Mouse (Mus musculus): Measurements from ENCODE around the gene Bend3.

DNA sequence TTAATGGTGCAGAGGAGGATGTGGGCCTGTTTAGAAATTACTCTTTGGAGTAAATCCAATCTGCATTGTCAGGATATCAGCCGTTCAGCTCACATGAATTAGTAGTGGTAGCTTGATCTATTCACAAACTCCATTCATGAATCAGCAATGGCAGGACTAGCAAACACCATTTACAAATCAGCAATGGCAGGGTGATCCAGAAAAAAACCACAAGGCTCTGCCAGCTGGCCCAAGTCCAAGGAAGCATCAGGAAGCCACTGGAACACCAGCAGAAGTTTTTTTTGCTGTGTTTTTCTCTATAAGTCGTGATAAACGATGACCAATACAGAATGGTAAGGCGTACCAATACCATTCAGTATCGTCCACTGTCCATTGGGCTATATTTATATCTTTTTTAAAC, 48.0 kb upstream of the Bend3 start:
- TF ChIP-seq CTCF (IDR thresholded peaks at IDR 0.05; ENCODE audit: borderline replicate concordance, insufficient read depth, low read depth, low read length) (no peak), POLR2A (IDR thresholded peaks at IDR 0.05; ENCODE audit: borderline replicate concordance, insufficient read depth, low read length) (no peak)
